Mouse (Mus musculus): ENCODE results near the gene Fam133b.

- TF ChIP-seq CTCF (IDR thresholded peaks at IDR 0.05; ENCODE audit: borderline replicate concordance, insufficient read depth, low read depth, low read length), result no peak
- TF ChIP-seq POLR2A (IDR thresholded peaks at IDR 0.05; ENCODE audit: borderline replicate concordance, insufficient read depth, low read length), result no peak
Observed at GRCm38 (mm10) chr5:3554198-3554597, 10.6 kb downstream of the Fam133b start.
